Mouse (Mus musculus) natural killer cell, adult 2 months (primary cell): ENCODE results near the gene Ahnak2.

Experiments
- DNase-seq, 2 experiments: peaks; one replicate each; pipeline ENCODE4 v3.0.0; 2022; ENCODE audit warnings: low spot score in 2 of 2

Gene Ahnak2

DNA sequence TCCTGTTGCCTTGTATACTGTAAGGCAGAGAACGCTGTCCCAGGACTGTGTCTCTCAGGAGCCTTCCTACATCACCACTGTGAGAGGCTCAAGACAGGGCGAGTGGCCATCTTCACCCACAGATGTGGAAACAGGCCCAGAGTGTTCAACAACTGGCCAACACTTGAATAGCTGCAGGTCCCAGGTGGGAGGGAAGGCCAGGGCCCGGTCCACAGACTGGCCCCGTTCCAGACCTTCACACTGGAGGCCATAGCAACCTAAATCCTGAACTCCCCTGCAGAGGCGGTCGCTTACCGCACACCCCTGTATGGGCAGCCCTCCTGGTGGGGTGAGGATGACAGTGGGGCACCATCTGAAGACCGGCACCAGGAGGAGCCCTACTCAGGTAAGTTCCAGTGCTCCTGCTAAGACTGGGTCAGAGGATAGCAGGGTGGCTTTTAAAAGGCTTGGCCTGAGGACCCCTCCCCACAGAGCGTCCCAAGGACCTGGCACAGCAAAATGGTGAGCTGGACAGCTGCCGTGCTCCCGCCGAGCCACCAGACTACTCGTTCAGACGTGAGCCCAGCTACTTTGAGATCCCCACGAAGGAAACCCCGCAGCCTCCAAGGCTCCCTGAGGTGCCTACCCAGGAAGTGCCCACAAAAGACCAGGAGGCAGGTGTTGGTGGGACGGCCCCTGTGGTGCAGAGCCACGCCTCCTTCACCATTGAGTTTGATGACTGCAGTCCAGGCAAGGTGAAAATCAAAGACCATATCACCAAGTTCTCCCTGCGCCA is 67.4 kb downstream of the Ahnak2 start:
- no peak for DNase-seq

DNA sequence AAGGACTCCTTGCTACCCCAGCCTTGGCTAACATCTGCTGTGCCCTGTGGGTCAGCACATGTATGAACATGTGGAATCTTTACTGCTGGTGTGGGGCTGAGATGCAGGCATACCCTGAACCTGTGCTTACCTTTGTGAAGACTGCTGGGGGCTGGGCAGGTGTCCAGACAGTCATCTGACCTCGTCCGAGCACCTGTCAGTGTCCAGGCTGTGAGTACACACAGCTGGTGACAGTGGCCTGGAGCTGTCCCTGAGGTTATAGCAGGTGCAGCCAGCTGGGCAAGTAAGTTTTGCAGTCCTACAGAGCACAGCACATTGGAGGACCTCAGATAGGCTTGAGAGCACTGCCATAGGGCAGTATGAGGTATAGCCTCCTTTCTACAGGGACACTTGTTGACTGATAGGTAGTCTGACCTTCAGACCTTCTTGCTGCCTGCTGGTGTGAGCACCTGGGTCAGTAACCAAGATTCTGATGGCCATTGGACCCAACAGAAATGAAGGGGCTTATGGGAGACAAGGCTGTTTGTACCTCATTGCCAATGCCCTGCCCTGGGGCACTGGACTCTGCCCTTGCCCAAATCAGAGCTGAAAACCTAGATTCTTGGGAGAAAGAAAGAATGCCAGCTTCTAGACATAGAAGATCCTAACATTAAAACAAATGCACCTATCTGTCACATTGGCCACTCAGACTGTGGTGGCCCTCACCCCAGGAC is 68.2 kb downstream of the Ahnak2 start:
- DNase-seq, result no peak

DNA sequence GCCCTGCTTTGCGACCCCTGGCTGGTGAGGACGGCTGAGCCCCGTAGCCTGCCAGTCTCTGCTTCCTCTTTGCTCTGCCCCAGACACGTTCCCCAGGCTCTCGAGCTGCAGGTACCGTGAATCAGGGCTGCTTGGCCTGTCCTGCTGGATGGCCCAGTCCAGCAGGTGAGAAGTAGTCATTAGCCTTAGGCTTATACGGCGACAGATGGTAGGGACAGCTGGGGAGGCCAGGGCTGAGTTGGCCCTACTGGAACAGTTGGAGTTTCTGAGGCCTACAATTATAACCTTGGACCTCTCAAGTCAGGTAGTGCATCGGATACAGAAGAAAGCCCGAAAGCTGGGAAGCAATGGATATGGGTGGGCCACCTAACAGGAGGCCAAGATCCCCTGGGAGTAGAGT is 69.9 kb downstream of the Ahnak2 start:
- no peak for DNase-seq

DNA sequence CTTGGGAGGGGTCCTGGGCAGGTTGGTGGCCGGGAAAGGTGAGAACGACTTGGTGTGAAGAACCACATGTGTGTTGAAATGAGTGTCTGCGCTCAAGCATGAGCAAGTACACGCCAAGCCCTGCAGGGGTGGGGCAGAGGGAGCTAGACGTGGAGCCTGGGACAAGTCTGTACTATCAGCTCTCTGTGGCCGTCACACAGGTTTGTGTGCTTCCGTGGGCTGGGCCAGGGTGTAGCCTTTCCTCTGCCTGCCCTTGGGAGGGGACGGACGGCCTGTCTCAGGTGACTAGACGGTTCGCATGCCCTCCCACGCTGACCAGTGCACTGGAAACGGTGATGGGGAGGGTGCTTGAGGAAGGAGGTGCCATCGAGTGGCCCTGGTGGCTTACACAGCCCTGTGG is 71.6 kb downstream of the Ahnak2 start:
- DNase-seq, result no peak

DNA sequence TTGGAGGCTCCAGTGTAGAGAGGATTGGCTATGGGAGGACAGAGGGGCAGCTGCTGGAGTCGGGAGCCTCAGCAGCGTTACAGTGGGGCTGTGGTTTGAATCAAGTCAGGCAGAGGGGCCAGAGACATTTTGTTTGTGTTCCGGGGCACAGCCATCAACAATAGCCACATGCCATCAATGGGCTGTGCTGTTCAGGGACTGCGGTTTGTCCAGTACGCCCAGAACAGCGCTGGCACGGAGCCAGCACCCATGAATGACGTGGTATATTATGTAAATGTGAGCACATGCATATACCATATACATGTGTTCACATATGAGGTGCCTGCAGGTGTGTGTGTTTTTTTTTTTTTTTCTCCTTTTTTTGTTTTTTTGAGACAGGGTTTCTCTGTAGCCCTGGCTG is 74.7 kb downstream of the Ahnak2 start:
- DNase-seq, result no peak

DNA sequence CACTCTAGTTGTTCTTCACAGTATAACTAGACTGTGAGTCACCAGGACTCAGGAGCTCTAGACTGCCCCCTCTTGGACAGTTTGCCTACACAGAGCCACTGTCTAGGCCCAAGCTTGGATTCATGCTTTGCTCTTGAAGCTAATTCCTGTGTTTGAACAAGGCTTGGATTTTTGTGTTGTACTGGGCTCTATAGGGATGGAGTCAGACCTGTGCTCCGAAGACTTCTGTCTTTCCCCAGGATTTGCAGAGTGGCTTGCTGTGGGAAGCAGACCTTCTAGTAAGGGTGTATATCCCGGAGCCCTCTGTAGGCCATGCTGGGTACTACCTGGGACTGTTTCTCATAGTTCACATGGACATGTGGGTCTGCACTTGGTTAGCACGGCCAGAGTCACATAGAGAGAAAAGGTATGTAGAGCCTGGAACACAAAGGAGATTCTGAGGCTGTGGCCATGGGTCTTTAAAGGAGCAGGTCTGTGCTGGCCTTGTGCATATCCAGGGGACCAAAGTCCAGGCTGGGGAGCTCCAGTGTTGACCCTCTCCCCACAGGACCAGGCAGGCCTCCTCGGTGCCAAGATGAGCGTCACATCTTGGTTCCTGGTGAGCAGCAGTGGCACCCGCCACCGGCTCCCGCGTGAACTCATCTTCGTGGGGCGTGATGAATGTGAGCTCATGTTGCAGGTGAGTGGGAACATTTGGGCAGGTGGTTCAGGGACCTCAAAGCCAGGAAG is 78.2 kb downstream of the Ahnak2 start:
- peak; percentile 54 to 74 for DNase-seq

DNA sequence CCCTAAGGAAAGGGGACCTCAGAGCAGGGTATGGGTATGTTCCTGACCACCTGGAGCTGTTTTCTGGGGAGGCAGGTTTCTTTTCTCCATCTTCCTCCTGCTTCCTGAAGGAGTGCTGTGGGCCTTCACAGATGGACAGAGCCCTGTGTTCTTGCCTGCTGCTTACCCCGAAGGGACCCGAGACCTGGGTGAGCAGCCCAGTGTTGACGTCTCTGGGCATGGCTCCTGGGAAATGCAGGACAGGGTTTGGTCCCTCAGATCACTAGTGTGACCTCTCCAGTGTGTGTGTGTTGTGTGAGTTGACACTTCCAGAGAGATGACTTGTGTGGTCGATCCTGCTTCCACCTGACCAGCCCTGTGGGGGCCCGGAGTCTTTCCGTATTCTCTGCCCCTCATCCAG is 79.0 kb downstream of the Ahnak2 start:
- DNase-seq, result no peak

DNA sequence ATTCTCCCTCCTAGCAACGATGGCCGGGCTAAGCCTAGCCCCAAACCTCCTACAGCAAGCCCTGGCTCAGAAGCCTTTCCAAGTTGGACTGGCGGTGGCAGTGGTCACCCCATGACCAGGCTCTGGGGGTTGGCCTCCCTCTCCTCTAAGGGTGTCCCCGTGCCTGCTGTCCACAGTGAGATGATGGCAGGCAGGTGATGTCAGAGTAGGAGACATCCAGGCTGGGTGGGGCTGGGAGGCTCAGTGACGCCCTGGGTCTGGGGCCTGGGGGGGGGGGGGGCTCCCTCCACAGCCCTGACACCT is 79.5 kb downstream of the Ahnak2 start:
- DNase-seq, result no peak

DNA sequence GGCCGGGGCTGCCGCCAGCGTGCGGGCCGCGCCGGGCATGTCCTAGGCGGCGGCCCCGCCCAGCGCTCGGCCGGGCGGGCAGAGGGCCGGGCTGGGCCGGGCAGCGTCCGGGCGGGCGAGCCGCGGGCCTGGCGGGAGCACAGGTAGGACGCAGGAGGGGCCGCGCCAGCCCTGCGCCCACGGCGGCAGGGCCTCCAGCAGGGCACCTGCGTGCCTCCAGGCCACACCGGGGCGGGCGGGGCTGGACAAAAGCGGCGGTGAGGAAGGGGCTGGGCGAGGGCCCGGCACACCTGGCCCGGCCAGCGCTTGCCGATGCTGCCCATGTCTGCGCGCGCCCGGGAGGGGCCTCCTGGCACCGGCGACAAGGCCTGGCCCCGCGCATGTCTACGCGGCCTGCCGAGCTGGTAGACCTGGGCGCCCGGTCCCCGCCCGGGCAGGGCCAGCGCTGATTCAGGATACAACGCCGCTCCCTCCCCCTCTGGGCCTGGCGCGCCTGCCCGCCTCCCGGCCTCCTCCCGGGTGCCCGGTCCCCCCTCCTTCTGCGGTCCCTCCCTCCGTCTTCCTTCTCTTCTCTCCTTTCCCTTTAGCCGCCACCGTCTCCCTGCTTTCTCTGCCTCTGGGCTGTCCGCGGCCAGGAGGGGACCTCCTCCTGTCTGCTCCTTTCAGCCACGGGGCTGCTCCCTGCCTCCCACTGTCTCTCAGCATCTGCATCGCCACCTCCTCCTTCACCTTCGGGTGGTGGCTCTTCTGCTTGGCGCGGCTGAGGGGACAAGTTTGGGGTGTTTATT is 80.0 kb downstream of the Ahnak2 start:
- DNase-seq, result peak in 1 of 2 experiments; percentile 15
